Mouse (Mus musculus) heart, adult 2 months (tissue): ENCODE measurements around the gene Daam2.

ENCODE experiments used
- CTCF ChIP-seq: fragments of 200-600 bp; IDR thresholded peaks from 2 replicates; pipeline ENCODE4 v1.8.1; 2022; ENCODE audit warnings: antibody characterized with exemption, mild to moderate bottlenecking, moderate library complexity
- EP300 ChIP-seq: fragments of 200-500 bp; IDR thresholded peaks from 2 replicates; pipeline ENCODE4 v1.6.1; 2011; ENCODE audit warnings: low read depth, low read length, control low read depth; ENCODE audit not compliant: insufficient read depth

DNA sequence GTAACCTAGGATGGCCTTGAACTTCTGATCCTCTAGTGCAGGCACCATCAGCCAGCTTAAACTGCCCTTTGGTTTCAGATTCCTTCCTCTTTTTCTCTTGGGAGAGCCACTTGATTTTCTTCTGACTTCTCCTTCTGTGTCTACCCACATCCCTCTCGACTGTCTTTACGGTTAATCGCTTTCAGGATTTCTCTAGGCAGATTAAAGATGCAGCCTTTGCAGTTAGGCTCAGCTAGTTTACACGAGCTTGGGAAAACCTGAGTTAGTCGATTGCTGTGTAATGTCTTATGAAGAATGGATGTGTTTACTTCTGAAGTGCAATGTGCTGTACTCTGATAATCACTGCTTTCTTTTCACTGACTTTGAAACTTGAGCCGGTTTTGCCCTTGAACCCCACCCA lies 127.5 kb downstream of the Daam2 start:
- TF ChIP-seq EP300 (no peak), CTCF (no peak)
